Mouse (Mus musculus) right cerebral cortex, postnatal 10 days (tissue): ENCODE measurements around the gene Glt1d1.

Source experiments
- DNase-seq, 2 experiments: peaks; one replicate each; pipeline ENCODE4 v3.0.0; 2021; ENCODE audit warnings: low spot score in 2 of 2

Glt1d1 gene

GRCm38 (mm10) chr5:127631671-127632070 lies 391 bp upstream of the Glt1d1 start:
- no peak for DNase-seq

GRCm38 (mm10) chr5:127633188-127633587 lies 1.1 kb downstream of the Glt1d1 start:
- no peak for DNase-seq

GRCm38 (mm10) chr5:127633666-127634065 lies 1.6 kb downstream of the Glt1d1 start:
- no peak for DNase-seq

DNA sequence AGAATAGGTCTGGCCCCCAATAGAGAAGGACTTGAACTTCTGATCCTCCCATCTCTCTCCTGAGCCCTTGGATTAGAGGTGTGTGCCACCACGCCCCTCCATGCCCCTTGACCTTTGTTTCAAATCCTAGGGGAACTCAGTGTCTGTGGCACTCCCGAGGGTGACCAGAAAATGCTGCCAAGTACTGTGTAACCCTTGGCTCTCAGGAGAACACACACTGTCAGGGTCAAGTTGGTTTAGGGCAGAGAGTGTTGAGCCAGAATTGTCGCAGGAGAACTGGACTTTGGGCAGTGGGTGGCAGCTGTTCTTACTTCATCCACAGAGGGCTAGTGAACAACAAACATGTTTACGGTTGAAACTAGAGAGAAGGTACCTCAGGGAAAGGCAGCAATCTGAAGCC lies 5.6 kb downstream of the Glt1d1 start:
- DNase-seq, result no peak

DNA sequence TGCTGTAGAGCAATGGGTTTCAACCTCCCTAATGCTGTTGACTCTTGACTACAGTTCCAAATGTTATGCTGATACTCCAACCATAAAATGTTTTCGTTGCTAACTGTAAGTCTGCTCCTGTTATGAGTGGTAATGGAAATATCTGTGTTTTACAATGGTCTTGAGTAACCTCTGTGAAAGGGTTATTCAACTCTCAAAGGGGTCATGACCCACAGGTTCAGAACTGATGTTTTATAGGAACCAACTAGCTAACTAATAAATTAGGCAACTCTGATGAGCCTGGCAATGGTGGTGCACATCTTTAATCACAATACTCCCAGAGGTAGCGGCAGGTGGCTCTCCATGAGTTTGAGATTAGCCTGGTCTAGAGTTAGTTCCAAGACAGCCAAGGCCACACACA lies 6.1 kb downstream of the Glt1d1 start:
- DNase-seq, result no peak

DNA sequence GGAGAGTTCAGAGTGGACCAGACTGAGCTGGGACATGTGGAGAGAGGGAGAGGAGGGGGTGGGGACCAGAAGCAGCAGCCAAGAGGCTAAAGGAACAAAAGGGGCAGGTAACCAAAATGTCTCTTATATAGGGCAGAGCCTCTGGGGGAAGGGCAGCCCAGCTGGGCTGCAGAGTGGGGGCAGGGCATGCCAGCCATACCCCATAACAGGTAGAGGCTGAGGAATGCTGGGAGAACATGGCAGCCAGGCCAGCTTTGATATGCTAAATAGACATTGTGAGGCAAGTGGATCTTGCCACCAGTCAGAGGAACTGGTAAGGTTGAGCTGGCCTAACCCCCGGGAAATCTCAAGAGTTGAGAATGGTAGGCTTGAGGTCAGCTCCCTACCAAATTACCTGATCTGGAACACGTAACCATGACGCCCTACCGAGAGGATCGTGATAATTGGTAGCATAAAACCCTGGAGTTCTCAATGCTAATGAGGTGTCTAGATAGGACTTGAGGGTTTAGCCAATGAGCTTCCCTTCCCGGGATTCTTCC lies 7.1 kb downstream of the Glt1d1 start:
- no peak for DNase-seq

- DNase-seq, result no peak
These were observed 7.6 kb downstream of the Glt1d1 start for GRCm38 (mm10) chr5:127639635-127640034.

- DNase-seq, result no peak
These were observed 8.3 kb downstream of the Glt1d1 start for GRCm38 (mm10) chr5:127640359-127640758.

- DNase-seq, result peak; percentile 36 to 52
These were observed 9.3 kb downstream of the Glt1d1 start for GRCm38 (mm10) chr5:127641185-127641958.

GRCm38 (mm10) chr5:127648046-127648445 lies 16.0 kb downstream of the Glt1d1 start:
- peak in 1 of 2 experiments; percentile 34 for DNase-seq

- no peak for DNase-seq
These were observed 17.0 kb downstream of the Glt1d1 start for GRCm38 (mm10) chr5:127649077-127649476.

GRCm38 (mm10) chr5:127658257-127658656 lies 26.2 kb downstream of the Glt1d1 start:
- no peak for DNase-seq

- DNase-seq, result no peak
These were observed 27.2 kb downstream of the Glt1d1 start for GRCm38 (mm10) chr5:127659312-127659711.

DNA sequence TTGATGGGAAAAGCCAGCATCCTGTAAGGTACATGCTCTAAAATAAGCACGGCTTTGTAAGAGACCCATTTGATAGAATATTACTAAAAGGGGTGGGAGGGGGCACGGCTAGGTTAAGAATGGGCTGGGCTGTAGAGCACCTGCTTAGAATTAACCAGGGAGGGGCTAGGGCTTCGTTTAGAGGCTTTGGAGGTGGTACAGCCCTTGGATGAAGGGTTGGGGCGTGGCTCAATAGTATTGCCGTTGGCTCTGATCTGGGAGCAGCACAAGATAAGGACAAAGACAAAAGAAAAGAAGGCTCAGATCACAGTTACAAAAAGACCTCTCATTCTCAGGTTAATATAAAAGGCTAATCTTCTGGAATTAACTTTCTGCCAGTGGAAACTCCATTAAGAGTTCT lies 28.2 kb downstream of the Glt1d1 start:
- no peak for DNase-seq

DNA sequence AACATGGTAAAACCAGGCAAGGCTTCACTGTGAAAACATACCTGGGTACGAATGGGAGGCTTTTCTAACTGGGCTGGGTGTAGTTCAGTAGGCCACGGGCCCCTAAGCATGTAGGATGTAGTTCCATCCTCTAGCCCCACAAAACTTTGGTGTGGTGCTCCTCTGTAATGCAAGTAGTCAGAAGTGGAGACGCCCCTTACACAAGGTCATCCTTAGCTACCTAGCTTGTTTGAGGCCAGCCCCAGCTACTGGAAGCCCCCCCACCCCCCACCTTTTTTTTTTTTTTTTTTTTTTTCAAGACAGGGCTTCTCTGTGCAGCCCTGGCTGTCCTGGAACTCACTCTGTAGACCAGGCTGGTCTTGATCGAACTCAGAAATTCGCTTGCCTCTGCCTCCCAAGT lies 28.9 kb downstream of the Glt1d1 start:
- DNase-seq, result no peak

DNA sequence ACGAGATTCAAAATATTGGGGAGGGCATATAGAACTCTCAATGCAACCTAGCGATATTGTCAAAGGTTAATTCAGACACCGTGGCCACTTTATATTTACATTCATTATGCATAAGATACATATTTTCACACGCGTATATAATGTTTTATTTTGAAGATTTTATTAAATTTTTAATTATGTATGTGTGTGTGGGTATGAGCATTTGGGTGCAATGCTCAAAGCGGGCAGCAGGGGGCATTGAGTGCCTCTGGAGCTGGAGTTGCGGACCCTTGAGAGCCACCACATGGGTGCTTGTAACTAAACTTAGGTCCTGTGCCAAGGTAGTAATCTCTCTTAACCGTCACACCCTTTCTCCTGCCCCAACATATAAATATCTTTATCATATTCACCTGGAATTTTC lies 41.9 kb downstream of the Glt1d1 start:
- DNase-seq, result no peak

GRCm38 (mm10) chr5:127677561-127677960 lies 45.5 kb downstream of the Glt1d1 start:
- DNase-seq, result no peak

GRCm38 (mm10) chr5:127678501-127678900 lies 46.4 kb downstream of the Glt1d1 start:
- DNase-seq, result no peak

- no peak for DNase-seq
These were observed 56.6 kb downstream of the Glt1d1 start for GRCm38 (mm10) chr5:127688568-127689170.

DNA sequence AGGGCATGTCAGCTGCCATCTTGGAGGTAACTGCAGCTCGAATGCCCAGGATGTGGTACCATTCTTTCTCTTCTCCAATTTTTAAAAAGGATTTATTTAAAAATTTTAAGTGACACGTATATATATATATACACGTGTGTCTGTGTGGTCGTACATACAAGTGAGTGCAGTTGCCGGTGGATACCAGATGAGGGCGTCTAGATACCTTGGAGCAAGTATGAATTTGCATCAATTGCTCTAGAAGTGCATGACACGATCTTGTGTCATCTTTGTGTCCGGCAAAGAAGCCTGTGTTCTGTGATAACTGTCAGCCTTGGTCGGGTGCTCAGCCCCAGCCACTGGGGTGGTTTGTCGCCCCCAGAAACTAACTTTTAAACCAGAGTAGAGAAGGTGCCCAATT lies 59.0 kb downstream of the Glt1d1 start:
- no peak for DNase-seq

- no peak for DNase-seq
These were observed 59.5 kb downstream of the Glt1d1 start for GRCm38 (mm10) chr5:127691581-127691980.

DNA sequence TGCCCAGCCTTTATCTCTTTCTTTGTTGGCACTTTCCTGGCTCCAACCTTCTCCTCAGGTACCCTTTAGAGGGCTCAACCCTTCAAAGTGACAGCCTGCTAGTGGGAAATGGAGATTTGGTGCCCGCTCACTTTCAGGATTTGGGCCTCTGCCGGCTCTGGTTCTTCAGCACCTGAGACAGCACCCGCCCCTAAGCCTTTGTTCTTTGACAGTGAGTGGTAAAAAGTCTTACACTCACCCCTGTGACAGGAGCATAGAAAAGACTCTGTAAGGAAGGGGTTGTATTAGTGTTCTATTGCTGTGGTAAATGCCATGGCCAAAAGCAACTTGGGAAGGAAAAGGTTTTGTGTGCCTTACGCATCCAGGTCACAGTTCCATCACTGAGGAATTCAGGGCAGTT lies 63.8 kb downstream of the Glt1d1 start:
- DNase-seq, result no peak

DNA sequence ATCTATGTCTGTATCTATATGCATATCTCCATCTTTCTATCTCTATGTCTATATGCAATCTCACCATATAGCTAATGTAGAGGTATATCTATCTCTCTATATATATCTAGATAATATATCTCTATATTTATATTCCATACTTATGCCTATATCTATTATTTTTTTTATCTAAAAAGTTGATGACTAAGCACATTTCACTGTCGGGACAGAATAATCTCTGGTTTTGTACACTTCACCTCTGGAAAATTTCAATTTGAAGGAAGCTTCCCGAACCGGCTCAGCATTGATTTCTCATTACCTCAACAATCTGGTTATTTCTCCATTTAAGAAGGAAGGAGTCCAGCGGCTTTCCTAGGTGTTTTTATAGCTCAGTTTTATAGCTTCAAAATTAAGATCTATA lies 64.5 kb downstream of the Glt1d1 start:
- no peak for DNase-seq
